Mouse (Mus musculus) layer of hippocampus, adult 9-10 months (tissue): Measurements from ENCODE around the gene I830077J02Rik.

Source experiments
- DNase-seq: peaks from one replicate; pipeline ENCODE4 v3.0.0; 2022; ENCODE audit warnings: low spot score

I830077J02Rik gene

DNA sequence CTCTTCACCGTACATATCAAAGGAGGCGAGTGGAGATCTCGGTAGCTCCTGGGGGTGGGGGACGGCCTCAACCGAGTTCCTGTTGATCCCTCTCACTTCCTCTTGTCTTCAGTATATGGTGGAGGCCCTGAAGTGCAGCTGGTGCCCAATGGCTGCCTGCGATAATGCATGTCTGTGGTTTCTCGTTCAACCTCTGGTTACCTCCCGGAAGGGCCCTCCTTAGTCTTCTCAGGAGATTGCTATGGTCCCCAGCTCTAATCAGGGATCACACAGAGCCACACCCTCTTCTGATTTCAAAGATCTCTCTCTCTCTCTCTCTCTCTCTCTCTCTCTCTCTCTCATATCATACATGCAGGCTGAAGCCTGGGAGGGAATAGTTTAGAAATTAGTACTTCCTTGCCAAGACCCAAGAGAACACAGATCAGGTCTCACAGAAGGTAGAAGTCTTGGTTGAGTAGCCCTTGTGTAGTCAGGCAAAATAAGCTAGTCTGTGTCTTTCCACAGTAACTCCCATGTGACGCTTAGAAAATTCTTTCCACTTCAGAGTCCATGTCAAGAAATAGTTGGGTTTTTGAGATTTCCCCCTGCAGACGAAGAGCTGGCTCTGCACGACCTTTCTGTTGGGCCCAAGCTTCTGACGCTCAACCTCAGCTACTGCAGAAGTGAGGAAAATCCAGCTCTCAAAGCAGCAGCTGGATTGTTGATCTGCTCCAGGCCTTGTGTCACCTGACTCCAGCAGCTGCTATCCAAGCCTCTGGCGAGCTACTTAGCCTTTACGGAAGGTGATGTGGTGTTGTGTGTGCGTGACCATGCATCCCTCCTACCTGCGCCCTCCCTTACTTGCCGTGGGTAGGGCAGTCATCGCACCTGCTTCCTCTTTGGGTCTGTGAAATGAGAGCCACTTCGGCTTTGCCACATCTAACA, 39.6 kb downstream of the I830077J02Rik start:
- no peak for DNase-seq

GRCm38 (mm10) chr3:105891760-105892571, 40.5 kb downstream of the I830077J02Rik start:
- no peak for DNase-seq

DNA sequence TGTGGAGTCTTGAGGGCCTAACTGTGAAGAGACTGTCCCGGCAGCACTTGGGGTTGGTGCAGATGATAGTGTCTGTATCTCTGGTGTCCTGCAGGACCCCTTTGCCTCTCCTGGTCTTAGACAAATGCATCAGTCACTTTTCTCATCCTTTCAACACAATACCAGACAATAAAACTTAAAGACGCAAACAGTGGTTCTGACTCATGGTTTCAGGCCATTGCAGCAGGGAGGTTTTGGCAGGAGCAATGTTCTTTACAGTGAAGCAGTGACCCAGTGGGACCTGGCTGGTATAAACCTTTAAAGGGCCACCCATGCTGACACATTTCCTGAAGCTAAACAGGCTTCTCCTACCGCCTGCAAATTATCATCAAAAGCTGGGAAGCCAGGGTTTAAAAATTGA, 41.3 kb downstream of the I830077J02Rik start:
- DNase-seq: no peak

- no peak for DNase-seq
Measured at GRCm38 (mm10) chr3:105890220-105890619, 42.2 kb downstream of the I830077J02Rik start.

DNA sequence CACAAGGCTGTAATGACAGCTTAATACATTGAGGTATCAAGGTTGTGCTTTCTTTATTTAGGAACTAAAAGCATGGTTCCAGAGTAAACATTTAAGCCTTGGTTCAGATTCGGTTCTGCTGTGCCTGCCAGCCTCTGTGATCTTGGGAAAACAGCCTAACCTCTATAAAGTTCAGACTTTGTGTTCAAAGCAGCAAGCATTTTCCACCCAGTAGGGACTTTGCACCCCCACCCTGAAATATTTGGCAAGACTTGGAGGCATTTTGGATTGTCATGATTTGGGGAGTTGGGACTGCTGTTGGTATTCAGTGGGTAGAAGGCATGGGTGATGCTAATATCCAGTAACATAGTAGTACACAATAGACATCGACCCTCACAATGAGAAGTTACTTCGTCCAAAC, 43.5 kb downstream of the I830077J02Rik start:
- no peak for DNase-seq

DNA sequence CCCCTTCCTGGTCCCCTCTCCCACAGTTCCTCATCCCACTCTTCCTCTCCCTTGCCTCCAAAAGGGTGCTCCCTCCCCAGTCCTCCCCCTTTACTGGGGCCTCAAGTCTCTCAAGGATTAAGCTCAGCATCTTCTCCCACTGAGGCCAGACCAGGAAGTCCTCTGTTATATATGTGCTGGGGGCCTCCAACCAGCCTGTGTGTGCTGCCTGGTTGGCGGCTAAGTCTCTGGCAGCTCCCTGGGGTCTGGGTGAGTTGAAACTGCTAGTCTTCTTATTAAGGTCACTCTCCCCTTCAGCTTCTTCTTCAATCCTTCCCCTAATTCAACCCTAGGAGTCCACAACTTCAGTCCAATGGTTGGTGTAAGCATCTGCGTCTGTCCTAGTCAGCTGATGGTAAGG, 49.4 kb downstream of the I830077J02Rik start:
- DNase-seq: no peak

- DNase-seq: no peak
Measured at GRCm38 (mm10) chr3:105882105-105882504, 50.4 kb downstream of the I830077J02Rik start.

DNA sequence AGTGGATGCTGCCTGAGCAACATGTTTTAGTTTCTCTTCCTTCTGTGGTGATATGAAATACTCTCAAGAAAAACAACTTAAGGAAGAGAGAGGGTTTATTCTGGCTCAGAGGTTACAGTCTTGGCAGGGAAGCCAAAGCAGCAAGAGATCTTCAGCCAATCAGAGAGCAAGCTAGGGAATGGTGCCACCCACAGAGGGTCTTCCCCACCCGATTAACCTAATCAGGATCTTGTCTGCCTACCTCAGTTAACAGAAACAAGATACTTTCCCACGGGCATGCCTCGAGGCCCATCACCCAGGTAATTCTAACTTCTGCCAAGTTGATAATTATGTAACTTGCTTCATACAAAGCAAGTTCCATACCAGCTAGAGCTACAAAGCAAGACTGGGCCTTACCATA, 52.0 kb downstream of the I830077J02Rik start:
- DNase-seq: no peak

GRCm38 (mm10) chr3:105878751-105879150, 53.7 kb downstream of the I830077J02Rik start:
- no peak for DNase-seq

- DNase-seq: no peak
Measured at GRCm38 (mm10) chr3:105877919-105878318, 54.5 kb downstream of the I830077J02Rik start.

- no peak for DNase-seq
Measured at GRCm38 (mm10) chr3:105877252-105877803, 55.1 kb downstream of the I830077J02Rik start.

DNA sequence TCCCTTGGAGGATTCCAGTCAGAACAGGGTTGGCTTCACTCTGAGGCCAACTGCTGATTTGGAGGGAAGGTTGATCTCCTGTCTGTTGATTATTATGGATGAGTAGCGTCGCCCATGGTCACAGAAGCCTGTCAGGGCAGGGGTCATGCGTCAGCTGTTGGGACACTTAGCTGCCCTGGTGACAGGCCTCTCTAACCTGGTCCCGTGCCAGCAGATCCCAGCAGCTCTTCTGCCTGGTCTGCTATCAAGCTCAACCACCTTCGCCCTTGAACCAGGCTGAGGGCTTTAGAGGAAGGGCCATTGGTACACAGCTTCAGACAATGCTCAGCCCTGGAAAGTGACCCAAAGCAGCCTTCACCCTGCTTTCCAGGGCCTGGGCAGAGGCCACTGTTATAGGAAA, 56.4 kb downstream of the I830077J02Rik start:
- no peak for DNase-seq
